In genomic region chr2:18217867-18218266, GRCm38 (mm10) we compare ENCODE assay signal across 9 mouse cellular contexts.
DNase-seq lines count a peak whose midpoint lies in the region; ATAC-seq and TF ChIP-seq lines count a peak whose summit lies in the region.
"Had no signal": no experiment of that assay in that cellular context is flagged by ENCODE, and none has a peak within 500 bp of the region (broad histone marks: within the 10 kb centered on the region; RNA-seq: fewer than 3 reads in every experiment).

No protein-coding gene starts in this region.

- peak; percentile 9; the same call in 1 of the 2 replicates for TF ChIP-seq CTCF in lung, postnatal 0 days (IDR thresholded peaks at IDR 0.05)

- 66% methylated on average over 3 of the region's 3 CpGs for WGBS in forebrain, embryonic 11.5 days
- 62% methylated on average over 3 of the region's 3 CpGs for WGBS in forebrain, embryonic 10.5 days
- WGBS in lung, postnatal 0 days = 76% methylated on average over 3 of the region's 3 CpGs
- 77% methylated on average over 3 of the region's 3 CpGs for WGBS in midbrain, embryonic 16.5 days

- H3K27me3 ChIP-seq in forebrain, embryonic 11.5 days (ENCODE audit: control insufficient read depth, insufficient read depth, low read length) = no peaks in the 10 kb centered on the region
- H3K27me3 ChIP-seq in forebrain, embryonic 10.5 days (ENCODE audit: poor library complexity, severe bottlenecking) = no peaks in the 10 kb centered on the region
- H3K27me3 ChIP-seq in lung, postnatal 0 days (replicated peaks; ENCODE audit: insufficient read depth, low read length) = no peaks in the 10 kb centered on the region
- no peaks in the 10 kb centered on the region for H3K27me3 ChIP-seq in midbrain, embryonic 16.5 days (ENCODE audit: control insufficient read depth, insufficient read depth, low read depth, low read length)
- H3K27me3 ChIP-seq: limb, embryonic 12.5 days had no signal

- no peak for TF ChIP-seq EP300 in lung, postnatal 0 days (IDR thresholded peaks at IDR 0.05)

- ATAC-seq in forebrain, embryonic 11.5 days (replicated peaks; ENCODE audit: low FRiP score) = no peak
- ATAC-seq in lung, postnatal 0 days = no peak
- peak; percentile 30 for ATAC-seq in midbrain, embryonic 16.5 days

- no peaks in the 10 kb centered on the region for H3K9me3 ChIP-seq in forebrain, embryonic 11.5 days (ENCODE audit: control insufficient read depth, low read length)
- no peaks in the 10 kb centered on the region for H3K9me3 ChIP-seq in forebrain, embryonic 10.5 days
- H3K9me3 ChIP-seq in lung, postnatal 0 days (ENCODE audit: low read length) = no peaks in the 10 kb centered on the region
- H3K9me3 ChIP-seq in midbrain, embryonic 16.5 days (replicated peaks; ENCODE audit: control insufficient read depth, low read length, poor library complexity, severe bottlenecking) = no peaks in the 10 kb centered on the region

- peak; percentile 49 for DNase-seq in forebrain, embryonic 11.5 days (ENCODE audit: low spot score)
- no peak for DNase-seq in forebrain, embryonic 10.5 days (ENCODE audit: extremely low spot score, low spot score)
- no peak for DNase-seq in lung, postnatal 0 days (ENCODE audit: low spot score)
- no peak for DNase-seq in lung, postnatal 14 days
- DNase-seq in gastrocnemius, postnatal 10 days = peak; percentile 69
- DNase-seq in c-Kit-positive CD71-positive TER-119-positive erythroid progenitor cells, embryonic 14.5 days (ENCODE audit: low spot score) = no peak
- no peak for DNase-seq in lung, postnatal 36 days

- H3K4me3 ChIP-seq in forebrain, embryonic 11.5 days (ENCODE audit: low read depth, low read length) = no peak overlapping the region
- H3K4me3 ChIP-seq in forebrain, embryonic 10.5 days = no peak overlapping the region
- H3K4me3 ChIP-seq in lung, postnatal 0 days (ENCODE audit: low read depth, low read length) = no peak overlapping the region
- no peak overlapping the region for H3K4me3 ChIP-seq in midbrain, embryonic 16.5 days (ENCODE audit: low read depth, low read length)
- H3K4me3 ChIP-seq: limb, embryonic 12.5 days had no signal

- H3K9ac ChIP-seq in forebrain, embryonic 11.5 days (ENCODE audit: low read length) = no peak overlapping the region
- no peak overlapping the region for H3K9ac ChIP-seq in lung, postnatal 0 days (replicated peaks; ENCODE audit: low read depth)
- H3K9ac ChIP-seq in midbrain, embryonic 16.5 days (ENCODE audit: low read depth, low read length) = no peak overlapping the region
- H3K9ac ChIP-seq: limb, embryonic 12.5 days had no signal

- no peaks in the 10 kb centered on the region for H3K4me1 ChIP-seq in forebrain, embryonic 11.5 days (replicated peaks; ENCODE audit: control insufficient read depth, insufficient read depth, low read length)
- H3K4me1 ChIP-seq in forebrain, embryonic 10.5 days = no peaks in the 10 kb centered on the region
- no peaks in the 10 kb centered on the region for H3K4me1 ChIP-seq in lung, postnatal 0 days (ENCODE audit: insufficient read depth, low read depth, low read length)
- H3K4me1 ChIP-seq in midbrain, embryonic 16.5 days (ENCODE audit: control insufficient read depth, insufficient read depth, low read length) = no peaks in the 10 kb centered on the region

- H3K27ac ChIP-seq in forebrain, embryonic 11.5 days (ENCODE audit: low read depth, low read length) = no peak overlapping the region
- H3K27ac ChIP-seq in forebrain, embryonic 10.5 days = no peak overlapping the region
- H3K27ac ChIP-seq in lung, postnatal 0 days (ENCODE audit: low read length) = no peak overlapping the region
- H3K27ac ChIP-seq in midbrain, embryonic 16.5 days (ENCODE audit: low read length) = no peak overlapping the region

- peaks cover 5% of the 10 kb centered on the region; the same call in 1 of the 2 replicates for H3K36me3 ChIP-seq in forebrain, embryonic 11.5 days (ENCODE audit: control insufficient read depth, insufficient read depth, low read length)
- H3K36me3 ChIP-seq in forebrain, embryonic 10.5 days (replicated peaks) = peaks cover 83% of the 10 kb centered on the region
- H3K36me3 ChIP-seq in lung, postnatal 0 days (ENCODE audit: insufficient read depth, low read length) = peaks cover 23% of the 10 kb centered on the region
- H3K36me3 ChIP-seq in midbrain, embryonic 16.5 days (ENCODE audit: control insufficient read depth, insufficient read depth, low read length) = peaks cover 14% of the 10 kb centered on the region

- no peak overlapping the region for H3K4me2 ChIP-seq in forebrain, embryonic 11.5 days (ENCODE audit: low read depth, low read length, severe bottlenecking)
- H3K4me2 ChIP-seq in lung, postnatal 0 days (replicated peaks; ENCODE audit: low read depth, low read length) = no peak overlapping the region
- no peak overlapping the region for H3K4me2 ChIP-seq in midbrain, embryonic 16.5 days (ENCODE audit: low read length)
- H3K4me2 ChIP-seq: limb, embryonic 12.5 days had no signal

Comparison
In these comparisons a context has a peak if more than half of its experiments do, and no peak if none do; other contexts are left out.
1. DNase-seq: peak in forebrain, embryonic 11.5 days (single experiment) and gastrocnemius, postnatal 10 days (single experiment); none in forebrain, embryonic 10.5 days (single experiment), lung, postnatal 0 days (single experiment), lung, postnatal 14 days (single experiment), c-Kit-positive CD71-positive TER-119-positive erythroid progenitor cells, embryonic 14.5 days (single experiment) and lung, postnatal 36 days (single experiment).